Mouse (Mus musculus) G1E (cell line): ENCODE data around the gene Stab2. TPM values are rescaled to one million over a fixed set of nuclear protein-coding genes. Genes with fewer than 3 reads are reported as not detected.

ENCODE experiments used
- ATAC-seq: 2 replicates; pipeline ENCODE4 v1.8.0; 2016; ENCODE audit warnings: mild to moderate bottlenecking; ENCODE audit not compliant: insufficient number of reproducible peaks, poor library complexity, low FRiP score, severe bottlenecking; ENCODE audit errors: extremely low read depth
- DNase-seq: peaks from one replicate; pipeline ENCODE4 v3.0.0; 2012; ENCODE audit warnings: low spot score
- H3K27me3 ChIP-seq: 2 replicates; pipeline ENCODE4 v1.6.1; 2012; ENCODE audit warnings: mild to moderate bottlenecking, low read length, inconsistent platforms; ENCODE audit not compliant: insufficient read depth
- H3K36me3 ChIP-seq: replicated peaks from 2 replicates; pipeline ENCODE3; 2012; ENCODE audit warnings: mild to moderate bottlenecking, inconsistent platforms
- H3K4me1 ChIP-seq: 2 replicates; pipeline ENCODE4 v1.6.1; 2012; ENCODE audit warnings: low read depth, low read length, inconsistent platforms, mixed read lengths; ENCODE audit not compliant: insufficient read depth
- H3K4me3 ChIP-seq: 2 replicates; pipeline ENCODE4 v1.5.1; 2012; ENCODE audit warnings: low read depth, mild to moderate bottlenecking, inconsistent platforms, low read length, moderate library complexity, mixed read lengths
- H3K9me3 ChIP-seq: replicated peaks from 2 replicates; pipeline ENCODE4 v1.6.1; 2012; ENCODE audit warnings: inconsistent platforms
- CTCF ChIP-seq: IDR thresholded peaks from 2 replicates; pipeline ENCODE4 v1.5.1; 2012; ENCODE audit warnings: low read depth, low read length, inconsistent platforms, mixed read lengths
- GATA1 ChIP-seq: IDR thresholded peaks from 2 replicates; pipeline ENCODE4 v1.6.1; 2012; ENCODE audit warnings: borderline replicate concordance, low read length, inconsistent platforms, mixed read lengths
- GATA2 ChIP-seq: IDR thresholded peaks from 2 replicates; pipeline ENCODE4 v1.6.1; 2012; ENCODE audit warnings: low read depth, low read length, inconsistent platforms, borderline replicate concordance
- POLR2AphosphoS5 ChIP-seq: IDR thresholded peaks from 2 replicates; pipeline ENCODE4 v1.6.1; 2012; ENCODE audit warnings: low read depth, low read length, inconsistent platforms; ENCODE audit not compliant: insufficient replicate concordance
- TAL1 ChIP-seq: conservative IDR thresholded peaks from 2 replicates; pipeline ENCODE4 v1.6.1; 2012; ENCODE audit warnings: low read depth, low read length, inconsistent platforms, mixed read lengths
- polyA plus RNA-seq: library from polyadenylated mRNA; stranded (reverse); fragments of >175 nt; gene quantifications from 2 replicates; pipeline ENCODE4 v1.2.3, GENCODE M21; 2012
- total RNA-seq, 2 experiments: library from RNA; stranded (forward) in 1 of 2; stranded (reverse) in 1 of 2; fragments of 200-1000 nt in 1 of 2; fragments of >200 nt in 1 of 2; fragmentation: Nextera tagmentation in 1 of 2; gene quantifications; 2 replicates each; pipeline ENCODE4 v1.2.3; 2014 to 2017

The Stab2 gene
- total and polyA plus RNA-seq, 3 experiments, result under 0.01 to 29.7 TPM; not detected in 1

- Histone ChIP-seq H3K4me1 (peaks cover 6% of the 10 kb centered on the region), H3K27me3 (no peaks in the 10 kb centered on the region), H3K4me3 (no peak overlapping the region), H3K9me3 (peaks cover 2% of the 10 kb centered on the region; the same call in 1 of the 2 replicates), H3K36me3 (peaks cover 96% of the 10 kb centered on the region)
- ATAC-seq (no peak), DNase-seq (no peak)
- 0 out of 2 replicates have a peak, but pooled peaks have one; percentile 35 for TF ChIP-seq CTCF
- no peak for TF ChIP-seq GATA1
Measured at GRCm38 (mm10) chr10:86829515-86829914, 178.3 kb downstream of the Stab2 start.

GRCm38 (mm10) chr10:86828221-86829135 lies 179.3 kb downstream of the Stab2 start:
- DNase-seq (no peak), ATAC-seq (no peak)
- Histone ChIP-seq H3K4me3 (no peak overlapping the region), H3K27me3 (no peaks in the 10 kb centered on the region), H3K36me3 (peaks cover 97% of the 10 kb centered on the region), H3K4me1 (peaks cover 6% of the 10 kb centered on the region), H3K9me3 (peaks cover 2% of the 10 kb centered on the region; the same call in 1 of the 2 replicates)
- TF ChIP-seq GATA2 (no peak), TAL1 (no peak), CTCF (no peak), POLR2AphosphoS5 (no peak), GATA1 (no peak)

GRCm38 (mm10) chr10:86826929-86827328 lies 180.9 kb downstream of the Stab2 start:
- peaks cover 97% of the 10 kb centered on the region for H3K36me3 ChIP-seq
- TF ChIP-seq TAL1 (no peak), CTCF (no peak), GATA1 (no peak), GATA2 (no peak), POLR2AphosphoS5 (no peak)
- no peak for ATAC-seq
- no peaks in the 10 kb centered on the region for H3K27me3 ChIP-seq
- peaks cover 2% of the 10 kb centered on the region; the same call in 1 of the 2 replicates for H3K9me3 ChIP-seq
- peaks cover 6% of the 10 kb centered on the region for H3K4me1 ChIP-seq
- DNase-seq, result no peak
- H3K4me3 ChIP-seq, result no peak overlapping the region

GRCm38 (mm10) chr10:86825871-86826522 lies 181.8 kb downstream of the Stab2 start:
- peaks cover 6% of the 10 kb centered on the region for H3K4me1 ChIP-seq
- DNase-seq (no peak), ATAC-seq (no peak)
- no peak for TF ChIP-seq TAL1
- TF ChIP-seq GATA2, result no peak
- TF ChIP-seq GATA1, result no peak
- no peak for TF ChIP-seq POLR2AphosphoS5
- TF ChIP-seq CTCF, result no peak
- no peak overlapping the region for H3K4me3 ChIP-seq
- H3K9me3 ChIP-seq, result peaks cover 2% of the 10 kb centered on the region; the same call in 1 of the 2 replicates
- peaks cover 97% of the 10 kb centered on the region for H3K36me3 ChIP-seq
- no peaks in the 10 kb centered on the region for H3K27me3 ChIP-seq

GRCm38 (mm10) chr10:86824871-86825270 lies 183.0 kb downstream of the Stab2 start:
- H3K4me1 ChIP-seq, result peaks cover 5% of the 10 kb centered on the region
- no peak for TF ChIP-seq GATA2
- no peak for TF ChIP-seq TAL1
- TF ChIP-seq CTCF, result no peak
- TF ChIP-seq GATA1, result no peak
- no peak for TF ChIP-seq POLR2AphosphoS5
- no peak for DNase-seq
- H3K36me3 ChIP-seq, result peaks cover 99% of the 10 kb centered on the region
- peaks cover 2% of the 10 kb centered on the region; the same call in 1 of the 2 replicates for H3K9me3 ChIP-seq
- no peak for ATAC-seq
- no peaks in the 10 kb centered on the region for H3K27me3 ChIP-seq
- no peak overlapping the region for H3K4me3 ChIP-seq

- ATAC-seq, result no peak
- no peak for TF ChIP-seq GATA2
- no peak for TF ChIP-seq TAL1
- TF ChIP-seq GATA1, result no peak
- TF ChIP-seq CTCF, result no peak
- TF ChIP-seq POLR2AphosphoS5, result no peak
- H3K36me3 ChIP-seq, result peaks cover 99% of the 10 kb centered on the region
Measured at GRCm38 (mm10) chr10:86824093-86824492, 183.7 kb downstream of the Stab2 start.

More at GRCm38 (mm10) chr10:86824093-86824492, 183.7 kb downstream of the Stab2 start:
- Histone ChIP-seq H3K27me3 (no peaks in the 10 kb centered on the region), H3K4me3 (no peak overlapping the region), H3K4me1 (no peaks in the 10 kb centered on the region), H3K9me3 (peaks cover 2% of the 10 kb centered on the region; the same call in 1 of the 2 replicates)
- no peak for DNase-seq
